Mouse (Mus musculus) testis, adult 2 months (tissue): ENCODE measurements around the gene Guca2b.

ENCODE experiments used
- CTCF ChIP-seq: fragments of 200-500 bp; IDR thresholded peaks from 2 replicates; pipeline ENCODE4 v1.5.1; 2012; ENCODE audit warnings: low read depth, mild to moderate bottlenecking, inconsistent platforms, low read length, moderate library complexity; ENCODE audit not compliant: control insufficient read depth, insufficient read depth, insufficient replicate concordance
- POLR2A ChIP-seq: fragments of 200-500 bp; IDR thresholded peaks from 2 replicates; pipeline ENCODE4 v1.6.1; 2012; ENCODE audit warnings: low read depth, mild to moderate bottlenecking, inconsistent platforms, low read length, moderate library complexity; ENCODE audit not compliant: control insufficient read depth

DNA sequence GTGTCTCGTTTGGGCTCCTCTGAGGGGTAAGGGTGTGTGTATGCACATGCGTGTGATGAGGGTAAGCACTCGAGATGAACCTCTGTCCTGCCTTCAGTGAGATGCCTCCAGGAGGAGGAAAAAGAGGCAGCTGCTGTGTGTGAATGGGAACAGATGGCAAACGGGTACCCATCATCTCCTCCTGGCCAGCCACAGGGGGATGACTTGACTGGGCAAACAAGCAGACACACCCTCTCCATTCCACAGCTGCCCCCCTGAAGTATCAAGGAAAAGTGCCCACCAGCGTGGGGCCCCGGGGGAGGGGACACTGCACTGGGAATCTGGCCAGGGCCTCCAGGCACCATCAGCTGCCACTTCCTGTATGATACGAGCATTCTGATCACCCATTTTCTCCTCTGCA, 25.4 kb downstream of the Guca2b start:
- no peak for TF ChIP-seq POLR2A
- TF ChIP-seq CTCF: no peak
